Mouse (Mus musculus): Measurements from ENCODE around the gene Cobl.

DNA sequence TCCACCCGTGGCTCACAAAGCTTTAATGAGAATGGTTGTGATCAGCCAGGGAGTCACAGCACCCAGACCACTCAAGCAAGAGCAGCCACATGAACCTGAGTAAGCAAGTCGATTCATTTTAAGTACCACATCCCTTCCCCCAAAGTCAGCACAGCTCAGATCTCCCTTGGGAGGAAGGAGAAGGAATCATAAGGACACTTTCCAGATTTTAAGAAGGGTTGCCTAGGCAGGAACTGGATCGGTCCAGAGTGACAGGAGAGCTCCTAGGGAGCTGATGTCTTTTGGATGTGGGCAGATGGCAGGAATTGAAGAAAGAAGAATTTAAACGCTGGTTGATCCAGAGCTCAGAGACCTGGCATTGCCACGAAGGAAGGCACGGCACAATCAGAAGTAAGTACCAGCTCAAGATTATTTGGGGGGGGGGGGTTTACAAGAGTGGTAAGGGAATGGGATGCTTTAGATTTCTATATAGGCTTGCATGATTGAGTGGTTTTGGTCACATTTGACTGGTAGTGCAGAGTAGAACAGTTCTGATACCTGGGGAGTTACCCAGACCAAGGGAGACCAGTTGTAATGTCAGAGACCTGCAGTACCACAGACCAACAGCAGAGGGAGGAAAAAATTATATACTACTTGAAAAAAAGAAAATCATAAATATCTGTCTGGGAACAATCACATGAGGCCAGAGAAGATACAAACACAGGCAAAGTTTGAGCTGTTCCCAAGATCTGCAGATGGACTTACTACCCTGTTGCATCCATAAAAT is 150.3 kb downstream of the Cobl start:
- TF ChIP-seq CTCF (IDR thresholded peaks at IDR 0.05; ENCODE audit: borderline replicate concordance, insufficient read depth, low read depth, low read length): peak; percentile 18; the same call in 1 of the 2 replicates
- no peak for TF ChIP-seq POLR2A (IDR thresholded peaks at IDR 0.05; ENCODE audit: borderline replicate concordance, insufficient read depth, low read length)

All from cerebellum, adult 2 months (tissue).